Mouse (Mus musculus) brain, embryonic 14.5 days (tissue): ENCODE results near the gene Olfr1222.

Source experiments
- CTCF ChIP-seq: fragments of 200-500 bp; IDR thresholded peaks from 2 replicates; pipeline ENCODE4 v1.5.1; 2012; ENCODE audit warnings: inconsistent platforms, mild to moderate bottlenecking, moderate library complexity, borderline replicate concordance; ENCODE audit not compliant: insufficient read depth, insufficient read length; ENCODE audit errors: extremely low read depth
- POLR2A ChIP-seq: fragments of 200-500 bp; IDR thresholded peaks from 2 replicates; pipeline ENCODE4 v1.6.1; 2012; ENCODE audit warnings: mild to moderate bottlenecking, inconsistent platforms, borderline replicate concordance; ENCODE audit not compliant: poor library complexity, insufficient read depth, insufficient read length, severe bottlenecking; ENCODE audit errors: extremely low read depth

DNA sequence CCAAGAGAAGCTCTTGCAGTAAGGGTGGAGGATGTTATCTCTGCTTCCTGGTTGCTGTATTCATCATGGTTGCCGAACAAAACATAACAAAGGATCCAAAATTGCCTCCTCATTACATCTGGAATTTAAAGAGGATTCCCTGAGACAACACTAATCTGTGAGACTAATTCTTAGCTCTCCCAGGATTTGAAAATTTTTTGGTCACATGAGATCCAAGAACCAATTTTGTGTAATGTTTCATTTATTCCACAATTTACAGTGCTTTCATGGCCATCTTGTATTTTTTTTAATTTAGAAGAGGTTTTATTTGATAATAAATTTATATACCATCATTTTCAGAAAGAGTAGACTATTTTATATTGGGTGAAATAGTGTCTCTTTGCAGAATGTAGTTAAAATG lies 49.4 kb downstream of the Olfr1222 start, which contains the start of gene Olfr1219:
- TF ChIP-seq CTCF (no peak), POLR2A (no peak)
